Mouse (Mus musculus) bone marrow, adult 2 months (tissue): Measurements from ENCODE around the gene Grid1. TPM values are rescaled to one million over a fixed set of nuclear protein-coding genes. Genes with fewer than 3 reads are reported as not detected.

Source experiments
- H3K27ac ChIP-seq: fragments of 200-500 bp; 2 replicates; pipeline ENCODE4 v1.5.1; 2012; ENCODE audit warnings: low read depth, mild to moderate bottlenecking, control low read depth, inconsistent platforms, low read length; ENCODE audit not compliant: control insufficient read depth, poor library complexity, insufficient read depth
- H3K4me1 ChIP-seq: fragments of 200-500 bp; 2 replicates; pipeline ENCODE4 v1.6.1; 2011; ENCODE audit warnings: low read length; ENCODE audit not compliant: control insufficient read depth, insufficient read depth
- H3K4me3 ChIP-seq: fragments of 200-500 bp; replicated peaks from 2 replicates; pipeline ENCODE3; 2011; ENCODE audit warnings: mild to moderate bottlenecking, low read depth, low read length, control low read depth; ENCODE audit not compliant: control insufficient read depth
- CTCF ChIP-seq: fragments of 200-500 bp; IDR thresholded peaks from 2 replicates; pipeline ENCODE4 v1.5.1; 2011; ENCODE audit warnings: low read length, control low read depth; ENCODE audit not compliant: control insufficient read depth, insufficient read depth
- POLR2A ChIP-seq: fragments of 200-500 bp; IDR thresholded peaks from 2 replicates; pipeline ENCODE4 v1.6.1; 2011; ENCODE audit warnings: low read depth, mild to moderate bottlenecking, control low read depth, low read length, borderline replicate concordance; ENCODE audit not compliant: control insufficient read depth
- WGBS: fragments of 180-500 bp; shearing (Covaris S2); methylation state at CpG from one replicate; pipeline ENCODE4 v1.1.7; 2018; 5-methylcytosine and 5-hydroxymethylcytosine counted together
- polyA plus RNA-seq: library from polyadenylated mRNA; stranded (reverse); fragments of >200 nt; gene quantifications from 2 replicates; pipeline ENCODE4 v1.2.4, GENCODE M21; 2011; ENCODE audit warnings: low replicate concordance; ENCODE audit not compliant: missing spikeins, insufficient read depth, insufficient read length

Gene Grid1
- polyA plus RNA-seq, 1 experiment: 0.35 TPM

- H3K27ac ChIP-seq: no peak overlapping the region
- no peaks in the 10 kb centered on the region for H3K4me1 ChIP-seq
- WGBS: 76% methylated on average over 4 of the region's 4 CpGs
- TF ChIP-seq CTCF (no peak), POLR2A (no peak)
- H3K4me3 ChIP-seq: no peak overlapping the region
Measured at GRCm38 (mm10) chr14:35198447-35198846, 378.5 kb downstream of the Grid1 start.

- H3K27ac ChIP-seq: no peak overlapping the region
- no peak overlapping the region for H3K4me3 ChIP-seq
- no peaks in the 10 kb centered on the region for H3K4me1 ChIP-seq
- 76% methylated on average over 6 of the region's 6 CpGs for WGBS
- no peak for TF ChIP-seq CTCF
- no peak for TF ChIP-seq POLR2A
Measured at GRCm38 (mm10) chr14:35198899-35199298, 379.0 kb downstream of the Grid1 start.

- no peak overlapping the region for H3K27ac ChIP-seq
- no peak overlapping the region for H3K4me3 ChIP-seq
- H3K4me1 ChIP-seq: no peaks in the 10 kb centered on the region
- 67% methylated on average over 6 of the region's 6 CpGs for WGBS
- TF ChIP-seq POLR2A (no peak), CTCF (no peak)
Measured at GRCm38 (mm10) chr14:35209444-35209843, 389.5 kb downstream of the Grid1 start.

GRCm38 (mm10) chr14:35219021-35219420 lies 399.1 kb downstream of the Grid1 start:
- no peaks in the 10 kb centered on the region for H3K4me1 ChIP-seq
- no peak for TF ChIP-seq POLR2A
- H3K27ac ChIP-seq: no peak overlapping the region
- no peak overlapping the region for H3K4me3 ChIP-seq
- WGBS: 77% methylated on average over 4 of the region's 4 CpGs

- H3K4me3 ChIP-seq: no peak overlapping the region
- H3K27ac ChIP-seq: no peak overlapping the region
- no peak for TF ChIP-seq CTCF
- 63% methylated on average over 2 of the region's 2 CpGs for WGBS
- no peaks in the 10 kb centered on the region for H3K4me1 ChIP-seq
Measured at GRCm38 (mm10) chr14:35222196-35222595, 402.3 kb downstream of the Grid1 start.

- 82% methylated on average over 5 of the region's 5 CpGs for WGBS
- TF ChIP-seq POLR2A (no peak), CTCF (no peak)
- no peak overlapping the region for H3K27ac ChIP-seq
Measured at GRCm38 (mm10) chr14:35227581-35227980, 407.7 kb downstream of the Grid1 start.

GRCm38 (mm10) chr14:35231384-35231783 lies 411.5 kb downstream of the Grid1 start:
- no peak overlapping the region for H3K27ac ChIP-seq
- TF ChIP-seq POLR2A (no peak), CTCF (no peak)
- H3K4me3 ChIP-seq: no peak overlapping the region
- no peaks in the 10 kb centered on the region for H3K4me1 ChIP-seq

More at GRCm38 (mm10) chr14:35227581-35227980, 407.7 kb downstream of the Grid1 start:
- Histone ChIP-seq H3K4me3 (no peak overlapping the region), H3K4me1 (no peaks in the 10 kb centered on the region)

GRCm38 (mm10) chr14:35242882-35243281 lies 423.0 kb downstream of the Grid1 start:
- TF ChIP-seq CTCF: no peak
- no peak for TF ChIP-seq POLR2A
- H3K27ac ChIP-seq: no peak overlapping the region
- 83% methylated on average over 6 of the region's 6 CpGs for WGBS
- H3K4me3 ChIP-seq: no peak overlapping the region
- H3K4me1 ChIP-seq: no peaks in the 10 kb centered on the region

- Histone ChIP-seq H3K4me3 (no peak overlapping the region), H3K4me1 (no peaks in the 10 kb centered on the region), H3K27ac (no peak overlapping the region)
- TF ChIP-seq CTCF (no peak), POLR2A (no peak)
- 89% methylated on average over 7 of the region's 7 CpGs for WGBS
Measured at GRCm38 (mm10) chr14:35244776-35245548, 425.1 kb downstream of the Grid1 start.
